Mouse (Mus musculus) erythroblast, embryonic 14.5 days (primary cell): Measurements from ENCODE around the gene Scp2d1.

ENCODE experiments used
- GATA1 ChIP-seq: IDR thresholded peaks from 2 replicates; pipeline ENCODE4 v1.6.1; 2012; ENCODE audit warnings: low read length, inconsistent platforms, mixed read lengths
- TAL1 ChIP-seq: IDR thresholded peaks from 3 replicates; pipeline ENCODE4 v1.6.1; 2012; ENCODE audit warnings: low read length, inconsistent platforms, mixed read lengths

- TF ChIP-seq GATA1, result no peak
- TF ChIP-seq TAL1, result no peak
Observed at GRCm38 (mm10) chr2:144782481-144782880, 41.0 kb upstream of the Scp2d1 start.
